ENCODE assay signal across 16 mouse cellular contexts in the genomic region with DNA sequence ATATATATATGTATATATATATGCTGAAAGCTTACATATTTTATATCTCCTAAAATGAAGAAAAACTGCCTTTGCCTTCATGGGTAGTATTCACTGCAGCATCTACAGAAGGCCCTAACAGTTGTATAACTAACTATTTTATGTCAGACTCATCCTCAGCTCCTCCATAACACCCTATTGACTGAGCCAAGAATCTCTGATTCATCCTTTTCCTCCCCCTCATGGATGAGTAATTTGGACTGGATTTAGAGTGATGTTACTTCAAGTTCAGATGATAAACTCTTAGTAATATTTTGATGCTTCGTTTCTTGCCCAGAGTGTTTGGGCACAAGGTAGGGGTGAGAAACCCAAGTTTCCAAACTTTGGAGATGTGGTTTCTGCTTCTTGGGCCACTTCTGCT.
DNase-seq lines count a peak whose midpoint lies in the region.
"Had no signal": no experiment of that assay in that cellular context is flagged by ENCODE, and none has a peak within 500 bp of the region (broad histone marks: within the 10 kb centered on the region; RNA-seq: fewer than 3 reads in every experiment).

No protein-coding gene starts in this region.

- peak; percentile 6 to 52 for DNase-seq in layer of hippocampus, adult 18-20 months (ENCODE audit: low spot score in 2 of 2)
- DNase-seq in layer of hippocampus, postnatal 36 days, result no peak
- peak; percentile 62 for DNase-seq in right cerebral cortex, adult 18-20 months
- no peak for DNase-seq in right cerebral cortex, postnatal 10 days (ENCODE audit: low spot score in 2 of 2)
- peak; percentile 15 for DNase-seq in fibroblast of lung, adult 2 months (ENCODE audit: low read depth)
- peak; percentile 85 for DNase-seq in telencephalon, adult 2 months (ENCODE audit: low read depth, low spot score)
- no peak for DNase-seq in kidney, postnatal 10 days
- DNase-seq: adrenal gland, postnatal 25 days; cerebellum, adult 11 months; cerebellum, adult 9-11 months; heart, postnatal 14 days; kidney, postnatal 36 days; liver; lung, postnatal 36 days; thymus, adult 2 months; thymus, postnatal 4 days had no signal

Comparison
In these comparisons a context has a peak if more than half of its experiments do, and no peak if none do; other contexts are left out.
1. DNase-seq: peak in layer of hippocampus, adult 18-20 months (2 of 2), right cerebral cortex, adult 18-20 months (single experiment), fibroblast of lung, adult 2 months (single experiment) and telencephalon, adult 2 months (single experiment); none in layer of hippocampus, postnatal 36 days (0 of 2), right cerebral cortex, postnatal 10 days (0 of 2) and kidney, postnatal 10 days (single experiment).